Mouse (Mus musculus) liver, embryonic 16.5 days (tissue): ENCODE data around the gene Prr15l. TPM values are rescaled to one million over a fixed set of nuclear protein-coding genes. Genes with fewer than 3 reads are reported as not detected.

Source experiments
- ATAC-seq: fragments of 200-750 bp; cut with Nextera tagmentation; 2 replicates; pipeline ENCODE4 v1.8.0; 2017; ENCODE audit warnings: low read depth, mild to moderate bottlenecking, moderate number of reproducible peaks, moderate library complexity
- H3K27ac ChIP-seq: fragments of 300-500 bp; sonication (generic); 2 replicates; pipeline ENCODE4 v1.5.1; 2014; ENCODE audit warnings: mild to moderate bottlenecking, low read length
- H3K27me3 ChIP-seq: fragments of 300-500 bp; sonication (generic); 2 replicates; pipeline ENCODE4 v1.6.1; 2014; ENCODE audit warnings: low read depth, low read length, mixed read lengths; ENCODE audit not compliant: control insufficient read depth, insufficient read depth
- H3K36me3 ChIP-seq: fragments of 300-500 bp; sonication (generic); 2 replicates; pipeline ENCODE4 v1.6.1; 2014; ENCODE audit warnings: mild to moderate bottlenecking; ENCODE audit not compliant: control insufficient read depth, insufficient read depth
- H3K4me1 ChIP-seq: fragments of 300-500 bp; sonication (generic); 2 replicates; pipeline ENCODE4 v1.6.1; 2014; ENCODE audit warnings: low read depth, low read length, mixed read lengths; ENCODE audit not compliant: control insufficient read depth
- H3K4me2 ChIP-seq: fragments of 300-500 bp; sonication (generic); 2 replicates; pipeline ENCODE4 v1.6.1; 2014; ENCODE audit warnings: low read depth, low read length, mixed read lengths
- H3K4me3 ChIP-seq: fragments of 300-500 bp; sonication (generic); 2 replicates; pipeline ENCODE4 v1.5.1; 2014; ENCODE audit warnings: low read depth, mild to moderate bottlenecking, low read length
- H3K9ac ChIP-seq: fragments of 300-500 bp; sonication (generic); 2 replicates; pipeline ENCODE4 v1.6.1; 2014; ENCODE audit warnings: low read depth, low read length
- H3K9me3 ChIP-seq: fragments of 300-500 bp; sonication (generic); replicated peaks from 2 replicates; pipeline ENCODE4 v1.6.1; 2016; ENCODE audit warnings: low read length; ENCODE audit not compliant: control insufficient read depth
- WGBS: fragments of 180-500 bp; shearing (Covaris S2); extraction: QIAGEN DNeasy Blood & Tissue Kit; methylation state at CpG from one replicate; pipeline ENCODE4 v1.1.7; 2014; ENCODE audit not compliant: insufficient replicate concordance; 5-methylcytosine and 5-hydroxymethylcytosine counted together
- polyA plus RNA-seq: library from polyadenylated mRNA; unstranded; fragments of >200 nt; fragmentation: Nextera tagmentation; extraction: Ambion mirVana; gene quantifications from 2 replicates; pipeline ENCODE4 v1.2.1, GENCODE M21; 2015

Gene Prr15l
- polyA plus RNA-seq, 1 experiment from 2014 or later = 7.1 TPM

DNA sequence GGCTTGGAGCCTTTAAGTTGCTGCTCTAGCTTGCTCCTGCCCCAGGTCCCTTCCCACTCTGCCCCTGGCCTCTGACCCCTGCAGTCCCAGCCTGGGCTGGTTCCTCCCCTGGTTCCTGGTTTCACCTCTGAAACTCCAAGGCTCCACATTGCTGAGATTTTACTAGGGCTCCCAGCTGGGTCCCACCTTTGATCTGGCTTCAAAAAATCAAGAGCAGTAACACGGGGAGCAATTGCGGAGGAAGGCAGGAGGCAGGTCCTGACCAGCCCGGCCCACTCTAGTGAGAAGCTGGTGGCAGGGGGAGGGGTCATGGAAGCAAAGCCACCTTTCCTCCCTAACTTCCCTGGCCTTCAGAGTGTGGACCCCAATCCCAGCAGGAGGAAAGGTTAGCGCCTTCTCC lies 57.0 kb downstream of the Prr15l start:
- Histone ChIP-seq H3K9ac (no peak overlapping the region), H3K27ac (no peak overlapping the region), H3K36me3 (no peaks in the 10 kb centered on the region), H3K4me2 (no peak overlapping the region), H3K4me3 (no peak overlapping the region), H3K9me3 (no peaks in the 10 kb centered on the region), H3K4me1 (peaks cover 5% of the 10 kb centered on the region; the same call in 1 of the 2 replicates), H3K27me3 (peaks cover 27% of the 10 kb centered on the region)
- ATAC-seq = no peak
- WGBS = 50% methylated on average over 4 of the region's 4 CpGs

GRCm38 (mm10) chr11:96986463-96986862 lies 58.6 kb downstream of the Prr15l start:
- Histone ChIP-seq H3K4me2 (no peak overlapping the region), H3K9me3 (no peaks in the 10 kb centered on the region), H3K4me1 (peaks cover 2% of the 10 kb centered on the region; the same call in 1 of the 2 replicates), H3K4me3 (no peak overlapping the region), H3K27me3 (peaks cover 27% of the 10 kb centered on the region), H3K36me3 (no peaks in the 10 kb centered on the region), H3K9ac (no peak overlapping the region), H3K27ac (no peak overlapping the region)
- ATAC-seq = no peak
- 45% methylated on average over 3 of the region's 3 CpGs for WGBS

Other genes with a start within 250 kb of the Prr15l start
- 7.1 and 7.7 TPM in 2 replicates for gene Snx11, start 150.5 kb upstream of the Prr15l start, polyA plus RNA-seq
- 24.7 and 26.2 TPM in 2 replicates for gene Cbx1, start 139.0 kb upstream of the Prr15l start, polyA plus RNA-seq
- gene Nfe2l1, start 98.1 kb upstream of the Prr15l start, polyA plus RNA-seq = 19.7 and 20.1 TPM in 2 replicates
- gene Copz2, start 78.2 kb upstream of the Prr15l start, polyA plus RNA-seq = 24.0 and 25.7 TPM in 2 replicates
- 36.9 and 38.8 TPM in 2 replicates for gene Cdk5rap3, start 11.6 kb upstream of the Prr15l start, polyA plus RNA-seq
- 688 and 719 TPM in 2 replicates for gene Pnpo, start 15.9 kb downstream of the Prr15l start, polyA plus RNA-seq
- 15.8 and 18.6 TPM in 2 replicates for gene Sp2, start 54.9 kb downstream of the Prr15l start, polyA plus RNA-seq
- not detected in 2 replicates for gene Sp6, start 85.3 kb downstream of the Prr15l start, polyA plus RNA-seq
- 11.1 and 12.2 TPM in 2 replicates for gene Scrn2, start 101.8 kb downstream of the Prr15l start, polyA plus RNA-seq
- gene Lrrc46, start 113.3 kb downstream of the Prr15l start, polyA plus RNA-seq = 0.40 and 0.41 TPM in 2 replicates
- 28.8 and 33.5 TPM in 2 replicates for gene Mrpl10, start 113.5 kb downstream of the Prr15l start, polyA plus RNA-seq
- 2.6 and 3.6 TPM in 2 replicates for gene Osbpl7, start 122.5 kb downstream of the Prr15l start, polyA plus RNA-seq
- gene Tbx21, start 187.2 kb downstream of the Prr15l start, polyA plus RNA-seq = 0.15 and 0.18 TPM in 2 replicates
- 0.84 and 1.1 TPM in 2 replicates for gene Tbkbp1, start 223.4 kb downstream of the Prr15l start, polyA plus RNA-seq